Mouse (Mus musculus) CD4-positive, CD25-positive, alpha-beta regulatory T cell (primary cell): ENCODE results near the gene Paqr7. TPM values are rescaled to one million over a fixed set of nuclear protein-coding genes. Genes with fewer than 3 reads are reported as not detected.

Source experiments
- polyA plus RNA-seq: library from polyadenylated mRNA; unstranded; fragments of 100-300 nt; shearing (Covaris generic); gene quantifications from one replicate; pipeline ENCODE4 v1.2.1, GENCODE M21; 2017

Paqr7 gene
- polyA plus RNA-seq = 24.0 TPM

GRCm38 (mm10) chr4:134496595-134497210, at the start of gene Paqr7:
TSS of gene Paqr7 (plus strand) at chr4:134496697.

DNA sequence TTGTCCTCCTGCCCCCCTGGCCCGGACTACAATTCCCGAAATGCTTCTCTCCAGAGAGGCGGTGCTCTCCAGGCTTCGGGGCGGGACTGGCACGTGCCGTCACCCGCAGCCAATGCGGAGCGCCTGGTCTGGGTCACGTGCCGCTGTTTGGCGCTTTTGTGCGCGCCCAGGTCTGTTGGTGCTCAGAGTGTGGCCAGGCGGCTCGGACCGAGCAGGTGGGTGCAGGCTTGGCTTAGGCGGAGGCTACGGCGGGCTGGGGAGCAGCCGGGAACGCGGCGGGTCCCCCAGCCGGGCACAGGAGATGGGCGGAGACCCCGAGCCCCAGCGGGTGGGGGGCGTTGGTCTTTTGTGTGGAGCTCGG, 28.3 kb upstream of the Paqr7 start, which contains the start of gene Stmn1:
Stmn1 (plus strand) TSS at position 106 of the 361 bp plus-strand sequence.

DNA sequence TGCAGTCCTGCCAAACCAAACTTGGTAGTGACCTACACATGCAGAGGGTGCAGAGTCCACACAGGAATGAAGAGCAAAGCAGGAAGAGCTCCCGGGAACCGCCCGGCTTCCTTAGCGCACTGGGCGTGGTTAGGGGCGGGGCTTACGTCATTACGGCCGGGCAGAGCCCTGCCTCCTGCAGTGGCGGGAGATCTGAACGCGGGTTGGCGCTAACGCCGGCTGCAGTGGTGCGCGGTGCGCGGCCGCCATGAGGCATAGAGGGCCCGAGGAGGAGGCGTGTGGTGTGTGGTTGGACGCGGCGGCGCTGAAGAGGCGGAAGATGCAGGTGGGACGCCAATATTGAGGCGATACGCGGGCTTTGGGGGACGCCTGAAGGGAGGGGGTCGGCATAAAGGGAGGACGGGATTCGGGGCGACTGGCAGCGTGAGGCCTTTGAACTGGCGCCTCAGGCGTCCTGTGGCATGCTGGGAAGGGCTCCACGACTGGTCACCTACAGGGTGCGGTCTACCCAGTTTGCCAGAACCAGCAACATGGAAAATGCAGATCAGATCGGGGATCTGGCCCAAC, 14.4 kb downstream of the Paqr7 start, which contains the start of gene Aunip:
Aunip (plus strand) TSS at position 155 of the 567 bp plus-strand sequence.

DNA sequence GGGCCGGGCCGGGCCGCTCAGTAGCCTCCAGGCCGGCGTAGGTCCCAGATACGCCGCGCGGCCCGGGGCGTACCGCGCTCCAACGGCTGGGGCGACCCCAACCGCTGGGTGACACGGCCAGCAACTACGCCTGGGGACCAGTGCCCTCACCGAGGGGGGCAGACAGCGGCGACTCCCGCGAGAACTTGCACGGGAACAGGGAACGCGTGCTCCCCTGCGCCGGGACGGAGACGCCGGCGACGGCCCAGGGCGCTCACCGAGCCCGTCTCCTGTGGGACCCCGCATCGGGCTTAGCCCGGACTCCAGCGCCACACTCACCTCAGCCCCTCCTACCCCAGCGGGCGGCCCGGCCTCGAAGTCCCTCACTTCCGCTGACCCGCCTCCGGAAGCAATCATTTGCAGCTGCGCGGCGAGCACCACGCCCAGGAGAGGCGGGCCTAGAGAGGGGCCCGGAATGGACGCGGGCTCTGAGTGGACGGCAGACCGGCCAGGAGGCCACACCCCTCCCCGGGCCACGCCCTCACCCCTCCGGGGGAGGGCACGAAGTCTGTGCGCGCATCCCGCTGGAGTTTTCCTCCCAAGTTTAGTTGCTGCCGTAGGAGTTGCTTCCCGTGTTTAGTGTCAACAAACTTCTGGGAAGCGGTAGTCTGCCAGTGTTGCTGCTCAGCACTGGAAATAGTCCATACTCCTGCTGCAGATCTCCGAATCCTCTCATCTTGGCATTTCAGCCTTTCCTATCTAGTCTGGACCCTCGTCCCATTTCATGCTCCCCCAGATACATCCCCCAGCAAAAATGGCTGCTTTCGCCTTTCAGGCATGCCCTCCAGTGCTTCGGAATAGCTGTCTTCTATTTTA, 38.7 kb downstream of the Paqr7 start, which contains the start of gene Mtfr1l:
Mtfr1l (minus strand) TSS at position 456 of the 855 bp plus-strand sequence.

DNA sequence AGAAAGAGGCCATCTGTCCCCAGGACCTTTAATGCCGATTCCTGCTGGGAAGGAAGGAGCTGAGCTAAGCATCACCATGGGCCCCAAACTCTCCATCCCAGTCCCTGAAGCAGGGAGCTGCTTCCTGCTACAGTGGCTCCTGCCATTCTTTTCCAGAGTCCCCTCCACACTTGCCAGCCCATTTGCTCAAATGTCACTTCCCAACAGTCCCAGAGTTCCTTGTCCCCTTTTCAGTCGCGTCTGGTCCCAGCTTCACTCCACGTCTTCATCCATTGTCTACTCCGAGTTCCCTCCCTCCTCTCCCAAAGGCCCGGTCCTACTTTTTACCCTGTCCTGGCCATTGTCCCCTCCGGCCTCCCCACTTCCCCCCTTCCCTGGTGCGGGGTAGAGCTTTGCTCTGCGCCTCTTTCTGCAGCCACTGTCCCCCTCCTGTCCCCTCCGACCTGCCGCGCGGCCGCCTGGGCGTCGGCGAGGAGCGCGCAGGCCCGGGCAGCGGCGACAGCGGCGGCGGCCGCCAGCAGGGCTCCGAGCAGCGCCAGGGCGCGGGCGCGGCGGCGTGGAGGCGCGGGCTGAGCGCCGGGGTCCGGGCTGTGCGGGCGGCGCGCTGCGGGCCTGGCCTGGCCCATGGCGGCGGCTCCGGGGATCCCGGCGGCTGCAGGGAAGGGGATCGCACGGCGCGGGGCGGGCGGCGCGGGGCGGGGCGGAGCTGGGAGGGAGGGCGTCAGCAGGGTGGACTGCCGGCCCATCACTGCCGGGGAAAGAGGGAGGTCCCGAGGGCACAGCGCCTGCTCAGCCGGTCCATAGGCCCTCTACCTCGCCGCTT, 55.2 kb downstream of the Paqr7 start, which contains the start of gene Selenon:
Selenon (minus strand) TSS at position 673 of the 823 bp plus-strand sequence.

Other genes with a start within 250 kb of the Paqr7 start
- not detected for gene Gm30191, start 249.8 kb upstream of the Paqr7 start, polyA plus RNA-seq
- not detected for gene Grrp1, start 242.6 kb upstream of the Paqr7 start, polyA plus RNA-seq
- 17.7 TPM for gene Pdik1l, start 208.8 kb upstream of the Paqr7 start, polyA plus RNA-seq
- gene Trim63, start 181.6 kb upstream of the Paqr7 start, polyA plus RNA-seq = not detected
- 0.28 TPM for gene Slc30a2, start 153.5 kb upstream of the Paqr7 start, polyA plus RNA-seq
- gene Extl1, start 112.8 kb upstream of the Paqr7 start, polyA plus RNA-seq = 1.2 TPM
- 1.8 TPM for gene Pafah2, start 100.4 kb upstream of the Paqr7 start, polyA plus RNA-seq
- 62.6 TPM for gene Stmn1, start 28.4 kb upstream of the Paqr7 start, polyA plus RNA-seq
- gene Aunip, start 14.3 kb downstream of the Paqr7 start, polyA plus RNA-seq = 0.55 TPM
- 115 TPM for gene Mtfr1l, start 38.7 kb downstream of the Paqr7 start, polyA plus RNA-seq
- 2.3 TPM for gene Selenon, start 55.5 kb downstream of the Paqr7 start, polyA plus RNA-seq
- 6.5 TPM for gene Man1c1, start 207.6 kb downstream of the Paqr7 start, polyA plus RNA-seq